Mouse (Mus musculus): ENCODE measurements around the gene Pcnt.

DNA sequence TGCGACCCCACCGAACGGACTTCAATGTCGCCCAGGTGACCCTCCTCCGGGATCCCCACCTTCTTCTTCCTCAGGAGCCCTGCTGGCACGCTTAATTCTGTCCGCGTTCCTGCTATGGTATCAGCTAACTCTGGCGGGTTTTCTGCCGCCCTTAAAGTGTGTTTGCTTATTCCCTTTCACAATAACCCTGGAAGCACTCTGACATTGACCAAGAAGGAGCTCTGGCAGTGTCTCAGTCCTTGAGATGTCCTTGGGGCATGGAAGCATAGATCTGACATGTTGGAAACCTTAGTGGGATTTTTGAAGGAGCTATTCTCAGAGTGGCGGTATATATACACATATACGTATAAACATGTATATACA is 97.1 kb downstream of the Pcnt start:
- no peak for TF ChIP-seq CTCF (IDR thresholded peaks at IDR 0.05; ENCODE audit: insufficient read depth, low read length)
- no peak for TF ChIP-seq POLR2A (IDR thresholded peaks at IDR 0.05; ENCODE audit: borderline replicate concordance, extremely low read depth, low read depth, low read length)

All from lung, adult 2 months (tissue).